Mouse (Mus musculus) hindbrain, embryonic 15.5 days (tissue): ENCODE results near the gene Poln. TPM values are rescaled to one million over a fixed set of nuclear protein-coding genes. Genes with fewer than 3 reads are reported as not detected.

Experiments
- ATAC-seq: fragments of 200-750 bp; cut with Nextera tagmentation; 2 replicates; pipeline ENCODE4 v1.8.0; 2017; ENCODE audit warnings: low read depth, moderate number of reproducible peaks, moderate TSS enrichment; ENCODE audit not compliant: low FRiP score
- H3K27ac ChIP-seq: fragments of 300-500 bp; sonication (generic); replicated peaks from 2 replicates; pipeline ENCODE4 v1.5.1; 2015; ENCODE audit warnings: mild to moderate bottlenecking, inconsistent platforms
- H3K27me3 ChIP-seq: fragments of 300-500 bp; sonication (generic); 2 replicates; pipeline ENCODE4 v1.6.1; 2015; ENCODE audit warnings: control low read depth, inconsistent platforms
- H3K36me3 ChIP-seq: fragments of 300-500 bp; sonication (generic); 2 replicates; pipeline ENCODE4 v1.6.1; 2015; ENCODE audit warnings: control low read depth, inconsistent platforms
- H3K4me1 ChIP-seq: fragments of 300-500 bp; sonication (generic); replicated peaks from 2 replicates; pipeline ENCODE4 v1.6.1; 2015; ENCODE audit warnings: control low read depth, inconsistent platforms
- H3K4me2 ChIP-seq: fragments of 300-500 bp; sonication (generic); 2 replicates; pipeline ENCODE4 v1.6.1; 2015; ENCODE audit warnings: moderate library complexity, mild to moderate bottlenecking, inconsistent platforms
- H3K4me3 ChIP-seq: fragments of 300-500 bp; sonication (generic); 2 replicates; pipeline ENCODE4 v1.5.1; 2015; ENCODE audit warnings: mild to moderate bottlenecking, inconsistent platforms
- H3K9ac ChIP-seq: fragments of 300-500 bp; sonication (generic); 2 replicates; pipeline ENCODE4 v1.6.1; 2015; ENCODE audit warnings: inconsistent platforms
- H3K9me3 ChIP-seq: fragments of 300-500 bp; sonication (generic); 2 replicates; pipeline ENCODE4 v1.6.1; 2016; ENCODE audit warnings: control low read depth, inconsistent platforms
- WGBS: fragments of 180-500 bp; shearing (Covaris S2); methylation state at CpG from one replicate; pipeline ENCODE4 v1.1.7; 2015; 5-methylcytosine and 5-hydroxymethylcytosine counted together
- polyA plus RNA-seq: library from polyadenylated mRNA; unstranded; fragments of >200 nt; fragmentation: Nextera tagmentation; extraction: Ambion mirVana; gene quantifications from 2 replicates; pipeline ENCODE4 v1.2.1, GENCODE M21; 2015

Poln gene
- polyA plus RNA-seq, 1 experiment from 2014 or later: 0.77 TPM

GRCm38 (mm10) chr5:34169954-34170353 is 706 bp upstream of the Poln start:
- Histone ChIP-seq H3K27ac (peak overlapping the region; percentile 86), H3K36me3 (peaks cover 18% of the 10 kb centered on the region)
- 88% methylated on average over 3 of the region's 3 CpGs for WGBS

GRCm38 (mm10) chr5:34167857-34168256 is 1.4 kb downstream of the Poln start:
- Histone ChIP-seq H3K36me3 (0 out of 2 replicates have a peak, but pooled peaks cover 3% of the 10 kb centered on the region), H3K4me3 (no peak overlapping the region), H3K4me1 (peaks cover 19% of the 10 kb centered on the region), H3K4me2 (0 out of 2 replicates have a peak overlapping the region, but pooled peaks have one; percentile 9), H3K27ac (no peak overlapping the region), H3K9me3 (no peaks in the 10 kb centered on the region), H3K9ac (0 out of 2 replicates have a peak overlapping the region, but pooled peaks have one; percentile 10), H3K27me3 (no peaks in the 10 kb centered on the region)
- no peak for ATAC-seq
- WGBS: 81% methylated on average over 4 of the region's 4 CpGs

More at GRCm38 (mm10) chr5:34169954-34170353, 706 bp upstream of the Poln start:
- Histone ChIP-seq H3K4me3 (peak overlapping the region; percentile 59), H3K4me2 (peak overlapping the region; percentile 64), H3K27me3 (no peaks in the 10 kb centered on the region), H3K9ac (no peak overlapping the region; the same call in 1 of the 2 replicates), H3K9me3 (no peaks in the 10 kb centered on the region), H3K4me1 (peaks cover 19% of the 10 kb centered on the region)
- ATAC-seq: no peak

GRCm38 (mm10) chr5:34165793-34166192 is 3.5 kb downstream of the Poln start:
- Histone ChIP-seq H3K36me3 (0 out of 2 replicates have a peak, but pooled peaks cover 3% of the 10 kb centered on the region), H3K4me2 (no peak overlapping the region), H3K9ac (no peak overlapping the region), H3K27me3 (no peaks in the 10 kb centered on the region), H3K4me1 (peaks cover 19% of the 10 kb centered on the region), H3K9me3 (no peaks in the 10 kb centered on the region), H3K4me3 (no peak overlapping the region), H3K27ac (no peak overlapping the region)
- WGBS: 86% methylated on average over 4 of the region's 4 CpGs
- no peak for ATAC-seq

GRCm38 (mm10) chr5:34148476-34148875 is 20.8 kb downstream of the Poln start:
- H3K9me3 ChIP-seq: no peaks in the 10 kb centered on the region
- H3K36me3 ChIP-seq: no peaks in the 10 kb centered on the region
- H3K27me3 ChIP-seq: no peaks in the 10 kb centered on the region
- no peak overlapping the region for H3K27ac ChIP-seq
- H3K4me2 ChIP-seq: no peak overlapping the region
- no peak overlapping the region for H3K9ac ChIP-seq
- ATAC-seq: no peak
- H3K4me3 ChIP-seq: no peak overlapping the region
- no peaks in the 10 kb centered on the region for H3K4me1 ChIP-seq

GRCm38 (mm10) chr5:34147554-34147953 is 21.7 kb downstream of the Poln start:
- no peaks in the 10 kb centered on the region for H3K9me3 ChIP-seq
- no peaks in the 10 kb centered on the region for H3K4me1 ChIP-seq
- H3K36me3 ChIP-seq: no peaks in the 10 kb centered on the region
- H3K4me2 ChIP-seq: no peak overlapping the region
- no peak overlapping the region for H3K4me3 ChIP-seq
- no peak for ATAC-seq
- no peaks in the 10 kb centered on the region for H3K27me3 ChIP-seq
- no peak overlapping the region for H3K9ac ChIP-seq
- WGBS: 90% methylated on average over 3 of the region's 3 CpGs
- H3K27ac ChIP-seq: no peak overlapping the region

GRCm38 (mm10) chr5:34139751-34140150 is 29.5 kb downstream of the Poln start:
- H3K36me3 ChIP-seq: no peaks in the 10 kb centered on the region
- no peak for ATAC-seq
- no peaks in the 10 kb centered on the region for H3K9me3 ChIP-seq
- no peaks in the 10 kb centered on the region for H3K4me1 ChIP-seq
- 13% methylated on average over 1 of the region's 1 CpGs for WGBS
- no peak overlapping the region for H3K9ac ChIP-seq
- no peak overlapping the region for H3K4me3 ChIP-seq
- no peaks in the 10 kb centered on the region for H3K27me3 ChIP-seq
- no peak overlapping the region for H3K27ac ChIP-seq
- no peak overlapping the region for H3K4me2 ChIP-seq

- Histone ChIP-seq H3K4me3 (no peak overlapping the region), H3K9me3 (no peaks in the 10 kb centered on the region), H3K36me3 (no peaks in the 10 kb centered on the region), H3K27ac (no peak overlapping the region), H3K4me2 (no peak overlapping the region), H3K4me1 (no peaks in the 10 kb centered on the region), H3K9ac (no peak overlapping the region), H3K27me3 (no peaks in the 10 kb centered on the region)
- no peak for ATAC-seq
- WGBS: 81% methylated on average over 2 of the region's 2 CpGs
These were observed 36.5 kb downstream of the Poln start for GRCm38 (mm10) chr5:34132731-34133130.

GRCm38 (mm10) chr5:34124131-34124530 is 45.1 kb downstream of the Poln start:
- no peak overlapping the region for H3K4me2 ChIP-seq
- no peak overlapping the region for H3K4me3 ChIP-seq
- H3K9ac ChIP-seq: no peak overlapping the region
- no peaks in the 10 kb centered on the region for H3K36me3 ChIP-seq
- no peaks in the 10 kb centered on the region for H3K9me3 ChIP-seq
- ATAC-seq: no peak
- no peak overlapping the region for H3K27ac ChIP-seq
- WGBS: 48% methylated on average over 1 of the region's 1 CpGs
- no peaks in the 10 kb centered on the region for H3K27me3 ChIP-seq
- H3K4me1 ChIP-seq: no peaks in the 10 kb centered on the region

GRCm38 (mm10) chr5:34119121-34119856 is 50.0 kb downstream of the Poln start:
- Histone ChIP-seq H3K4me2 (no peak overlapping the region), H3K27me3 (no peaks in the 10 kb centered on the region), H3K4me3 (no peak overlapping the region), H3K9me3 (no peaks in the 10 kb centered on the region), H3K4me1 (no peaks in the 10 kb centered on the region), H3K36me3 (no peaks in the 10 kb centered on the region), H3K9ac (no peak overlapping the region), H3K27ac (no peak overlapping the region)
- no peak for ATAC-seq
- 80% methylated on average over 3 of the region's 3 CpGs for WGBS

- no peaks in the 10 kb centered on the region for H3K9me3 ChIP-seq
- no peak overlapping the region for H3K4me2 ChIP-seq
- H3K4me3 ChIP-seq: no peak overlapping the region
- 76% methylated on average over 1 of the region's 1 CpGs for WGBS
- ATAC-seq: no peak
- H3K27me3 ChIP-seq: no peaks in the 10 kb centered on the region
- H3K36me3 ChIP-seq: no peaks in the 10 kb centered on the region
- no peak overlapping the region for H3K27ac ChIP-seq
- H3K4me1 ChIP-seq: no peaks in the 10 kb centered on the region
- no peak overlapping the region for H3K9ac ChIP-seq
These were observed 63.6 kb downstream of the Poln start for GRCm38 (mm10) chr5:34105681-34106080.

GRCm38 (mm10) chr5:34097333-34097732 is 71.9 kb downstream of the Poln start:
- Histone ChIP-seq H3K4me1 (no peaks in the 10 kb centered on the region), H3K9ac (no peak overlapping the region), H3K9me3 (no peaks in the 10 kb centered on the region), H3K27me3 (no peaks in the 10 kb centered on the region), H3K4me2 (no peak overlapping the region), H3K36me3 (no peaks in the 10 kb centered on the region), H3K27ac (no peak overlapping the region), H3K4me3 (no peak overlapping the region)
- no peak for ATAC-seq
- WGBS: 13% methylated on average over 1 of the region's 1 CpGs

GRCm38 (mm10) chr5:34093021-34093420 is 76.2 kb downstream of the Poln start:
- 94% methylated on average over 2 of the region's 2 CpGs for WGBS
- no peaks in the 10 kb centered on the region for H3K27me3 ChIP-seq
- ATAC-seq: no peak

GRCm38 (mm10) chr5:34032520-34032919 is 136.7 kb downstream of the Poln start:
- Histone ChIP-seq H3K4me1 (no peaks in the 10 kb centered on the region), H3K27me3 (no peaks in the 10 kb centered on the region), H3K9ac (no peak overlapping the region), H3K4me2 (no peak overlapping the region), H3K27ac (no peak overlapping the region), H3K4me3 (no peak overlapping the region), H3K36me3 (no peaks in the 10 kb centered on the region), H3K9me3 (no peaks in the 10 kb centered on the region)
- WGBS: 52% methylated on average over 3 of the region's 3 CpGs
- ATAC-seq: no peak

More at GRCm38 (mm10) chr5:34093021-34093420, 76.2 kb downstream of the Poln start:
- no peak overlapping the region for H3K4me2 ChIP-seq
- H3K4me3 ChIP-seq: no peak overlapping the region
- no peaks in the 10 kb centered on the region for H3K4me1 ChIP-seq
- H3K27ac ChIP-seq: no peak overlapping the region
- H3K36me3 ChIP-seq: no peaks in the 10 kb centered on the region
- H3K9me3 ChIP-seq: no peaks in the 10 kb centered on the region
- no peak overlapping the region for H3K9ac ChIP-seq
